Mouse (Mus musculus) forebrain, embryonic 11.5 days (tissue): ENCODE results near the gene Dock8. TPM values are rescaled to one million over a fixed set of nuclear protein-coding genes. Genes with fewer than 3 reads are reported as not detected.

Experiments
- ATAC-seq: fragments of 200-750 bp; cut with Nextera tagmentation; replicated peaks from 2 replicates; pipeline ENCODE4 v1.8.0; 2017; ENCODE audit warnings: moderate TSS enrichment; ENCODE audit not compliant: low FRiP score
- DNase-seq: peaks from one replicate; pipeline ENCODE4 v3.0.0-alpha.2; 2017; ENCODE audit warnings: low spot score
- H3K27ac ChIP-seq: fragments of 300-500 bp; sonication (generic); 2 replicates; pipeline ENCODE4 v1.5.1; 2014; ENCODE audit warnings: low read depth, low read length
- H3K27me3 ChIP-seq: fragments of 300-500 bp; sonication (generic); 2 replicates; pipeline ENCODE4 v1.6.1; 2014; ENCODE audit warnings: mild to moderate bottlenecking, low read length, mixed read lengths; ENCODE audit not compliant: control insufficient read depth, insufficient read depth
- H3K36me3 ChIP-seq: fragments of 300-500 bp; sonication (generic); 2 replicates; pipeline ENCODE4 v1.6.1; 2014; ENCODE audit warnings: mild to moderate bottlenecking, low read length, moderate library complexity, mixed read lengths; ENCODE audit not compliant: control insufficient read depth, insufficient read depth
- H3K4me1 ChIP-seq: fragments of 300-500 bp; sonication (generic); replicated peaks from 2 replicates; pipeline ENCODE4 v1.6.1; 2014; ENCODE audit warnings: low read length, mixed read lengths; ENCODE audit not compliant: control insufficient read depth, insufficient read depth
- H3K4me2 ChIP-seq: fragments of 300-500 bp; sonication (generic); 2 replicates; pipeline ENCODE4 v1.6.1; 2014; ENCODE audit warnings: low read depth, mild to moderate bottlenecking, low read length, moderate library complexity, mixed read lengths; ENCODE audit not compliant: severe bottlenecking
- H3K4me3 ChIP-seq: fragments of 300-500 bp; sonication (generic); 2 replicates; pipeline ENCODE4 v1.5.1; 2014; ENCODE audit warnings: low read depth, low read length
- H3K9ac ChIP-seq: fragments of 300-500 bp; sonication (generic); 2 replicates; pipeline ENCODE4 v1.6.1; 2014; ENCODE audit warnings: low read length
- H3K9me3 ChIP-seq: fragments of 300-500 bp; sonication (generic); 2 replicates; pipeline ENCODE4 v1.6.1; 2016; ENCODE audit warnings: low read length, mixed read lengths; ENCODE audit not compliant: control insufficient read depth
- WGBS: fragments of 180-500 bp; shearing (Covaris S2); extraction: QIAGEN DNeasy Blood & Tissue Kit; methylation state at CpG from one replicate; pipeline ENCODE4 v1.1.7; 2014; 5-methylcytosine and 5-hydroxymethylcytosine counted together
- polyA plus RNA-seq: library from polyadenylated mRNA; unstranded; fragments of >200 nt; fragmentation: Nextera tagmentation; extraction: Ambion mirVana; gene quantifications from 2 replicates; pipeline ENCODE4 v1.2.1, GENCODE M21; 2014

Dock8 gene
- polyA plus RNA-seq, 1 experiment from 2014 or later: 1.3 TPM

DNA sequence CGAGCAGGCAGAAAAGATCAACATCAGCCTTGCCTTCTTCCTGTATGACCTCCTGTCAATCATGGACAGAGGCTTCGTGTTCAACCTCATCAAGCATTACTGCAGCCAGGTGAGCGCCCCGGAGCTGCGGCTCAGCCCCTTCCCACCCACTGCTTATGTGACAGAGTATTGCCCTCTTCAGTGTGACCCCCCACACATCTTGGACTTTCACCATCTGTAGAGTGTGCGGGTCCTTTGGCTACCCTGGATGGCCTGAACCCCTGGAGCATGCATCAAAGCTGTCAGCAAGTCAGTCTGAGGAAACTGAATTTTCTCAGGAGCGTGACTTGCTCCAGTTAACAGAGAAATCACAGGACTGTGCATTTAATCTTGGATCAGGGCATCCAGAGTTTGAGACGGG is 150.5 kb downstream of the Dock8 start:
- Histone ChIP-seq H3K4me2 (no peak overlapping the region), H3K36me3 (no peaks in the 10 kb centered on the region), H3K9me3 (no peaks in the 10 kb centered on the region), H3K4me1 (no peaks in the 10 kb centered on the region), H3K4me3 (no peak overlapping the region), H3K27ac (no peak overlapping the region), H3K27me3 (no peaks in the 10 kb centered on the region), H3K9ac (no peak overlapping the region)
- no peak for ATAC-seq
- 75% methylated on average over 8 of the region's 8 CpGs for WGBS
- no peak for DNase-seq

- 58% methylated on average over 7 of the region's 7 CpGs for WGBS
- Histone ChIP-seq H3K4me1 (no peaks in the 10 kb centered on the region), H3K4me3 (no peak overlapping the region), H3K9ac (no peak overlapping the region), H3K27me3 (no peaks in the 10 kb centered on the region), H3K9me3 (no peaks in the 10 kb centered on the region), H3K36me3 (no peaks in the 10 kb centered on the region), H3K4me2 (no peak overlapping the region), H3K27ac (no peak overlapping the region)
- no peak for DNase-seq
- no peak for ATAC-seq
Measured at GRCm38 (mm10) chr19:25154506-25155178, 155.3 kb downstream of the Dock8 start.

DNA sequence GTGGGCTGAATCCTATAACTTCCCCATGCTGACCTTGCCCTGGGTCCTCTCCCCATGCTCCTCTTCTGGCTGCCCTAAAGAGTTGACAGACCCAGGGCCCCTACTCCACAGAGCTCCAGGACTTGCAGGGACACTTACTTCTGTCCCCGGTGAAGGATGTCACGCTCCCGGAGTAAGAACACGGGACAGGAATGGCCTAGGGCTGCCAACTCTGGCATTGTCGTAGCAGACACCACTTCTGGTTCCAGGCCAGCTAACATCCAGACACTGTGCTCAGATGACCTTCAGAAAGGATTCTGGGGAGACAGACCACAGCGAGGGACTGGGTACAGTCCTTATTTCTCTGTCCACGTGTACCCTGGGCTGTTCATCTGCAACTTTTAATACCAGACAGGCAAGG is 155.9 kb downstream of the Dock8 start:
- Histone ChIP-seq H3K4me2 (no peak overlapping the region), H3K36me3 (no peaks in the 10 kb centered on the region), H3K4me3 (no peak overlapping the region), H3K27me3 (no peaks in the 10 kb centered on the region), H3K27ac (no peak overlapping the region), H3K4me1 (no peaks in the 10 kb centered on the region), H3K9me3 (no peaks in the 10 kb centered on the region), H3K9ac (no peak overlapping the region)
- DNase-seq: no peak
- ATAC-seq: no peak
- 92% methylated on average over 7 of the region's 7 CpGs for WGBS

- 82% methylated on average over 11 of the region's 11 CpGs for WGBS
- no peak for DNase-seq
- H3K36me3 ChIP-seq: no peaks in the 10 kb centered on the region
- H3K27ac ChIP-seq: no peak overlapping the region
- no peak overlapping the region for H3K4me2 ChIP-seq
- no peak for ATAC-seq
- H3K4me3 ChIP-seq: no peak overlapping the region
- H3K27me3 ChIP-seq: no peaks in the 10 kb centered on the region
- H3K9ac ChIP-seq: no peak overlapping the region
- no peaks in the 10 kb centered on the region for H3K4me1 ChIP-seq
- no peaks in the 10 kb centered on the region for H3K9me3 ChIP-seq
Measured at GRCm38 (mm10) chr19:25155709-25156108, 156.4 kb downstream of the Dock8 start.

DNA sequence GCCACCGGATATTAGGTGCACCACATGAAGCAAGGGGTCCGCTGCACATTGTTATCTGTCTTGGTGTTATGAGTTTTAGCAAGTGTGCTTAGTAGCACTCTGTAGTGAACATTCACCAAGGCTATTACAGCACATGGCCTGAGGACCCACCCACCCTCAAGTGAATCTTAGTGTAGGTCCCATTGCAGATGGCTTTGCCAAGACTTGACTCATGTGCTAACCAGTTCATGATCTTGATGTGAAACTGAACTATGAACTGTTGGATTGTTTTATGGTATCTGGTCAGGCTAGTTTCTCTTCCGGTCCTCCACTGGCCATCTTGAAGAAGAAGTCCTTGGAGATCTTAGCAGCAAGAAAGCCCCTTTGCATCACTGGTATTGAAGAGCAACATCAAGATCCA is 162.9 kb downstream of the Dock8 start:
- no peaks in the 10 kb centered on the region for H3K9me3 ChIP-seq
- DNase-seq (no peak), ATAC-seq (no peak)
- no peak overlapping the region for H3K4me3 ChIP-seq
- no peak overlapping the region for H3K4me2 ChIP-seq
- H3K27me3 ChIP-seq: no peaks in the 10 kb centered on the region
- no peaks in the 10 kb centered on the region for H3K4me1 ChIP-seq
- H3K9ac ChIP-seq: no peak overlapping the region
- WGBS: 90% methylated on average over 3 of the region's 3 CpGs
- H3K27ac ChIP-seq: no peak overlapping the region
- no peaks in the 10 kb centered on the region for H3K36me3 ChIP-seq

GRCm38 (mm10) chr19:25163426-25163825 is 164.1 kb downstream of the Dock8 start:
- Histone ChIP-seq H3K36me3 (no peaks in the 10 kb centered on the region), H3K4me3 (no peak overlapping the region), H3K9me3 (no peaks in the 10 kb centered on the region), H3K27me3 (no peaks in the 10 kb centered on the region), H3K27ac (no peak overlapping the region), H3K9ac (no peak overlapping the region), H3K4me1 (no peaks in the 10 kb centered on the region), H3K4me2 (no peak overlapping the region)
- 90% methylated on average over 12 of the region's 12 CpGs for WGBS
- DNase-seq (no peak), ATAC-seq (no peak)

GRCm38 (mm10) chr19:25166412-25166811 is 167.1 kb downstream of the Dock8 start:
- H3K4me3 ChIP-seq: no peak overlapping the region
- no peaks in the 10 kb centered on the region for H3K9me3 ChIP-seq
- H3K27ac ChIP-seq: no peak overlapping the region
- ATAC-seq (no peak), DNase-seq (no peak)
- H3K4me2 ChIP-seq: no peak overlapping the region
- WGBS: 79% methylated on average over 9 of the region's 9 CpGs
- H3K27me3 ChIP-seq: no peaks in the 10 kb centered on the region
- no peaks in the 10 kb centered on the region for H3K4me1 ChIP-seq
- no peak overlapping the region for H3K9ac ChIP-seq
- H3K36me3 ChIP-seq: no peaks in the 10 kb centered on the region

DNA sequence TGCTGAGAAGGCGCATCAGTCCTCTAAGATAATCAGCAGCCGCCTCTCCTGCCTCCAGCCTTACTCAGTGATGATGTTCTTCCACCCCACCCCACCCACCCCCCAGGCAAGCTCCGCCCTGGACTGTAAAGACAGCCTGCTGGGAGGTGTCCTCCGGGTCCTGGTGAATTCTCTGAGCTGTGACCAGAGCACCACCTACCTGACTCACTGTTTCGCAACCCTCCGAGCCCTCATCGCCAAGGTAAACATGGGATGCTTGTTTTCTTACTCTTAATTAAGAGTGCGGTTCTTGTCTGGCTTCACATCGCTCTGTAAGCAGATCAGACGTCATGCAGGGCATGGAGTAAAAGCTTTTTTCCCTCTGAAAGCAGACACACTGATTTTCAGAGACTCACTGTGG is 172.1 kb downstream of the Dock8 start:
- no peak for DNase-seq
- no peaks in the 10 kb centered on the region for H3K27me3 ChIP-seq
- no peak overlapping the region for H3K4me2 ChIP-seq
- H3K4me3 ChIP-seq: no peak overlapping the region
- H3K4me1 ChIP-seq: no peaks in the 10 kb centered on the region
- H3K27ac ChIP-seq: no peak overlapping the region
- H3K9ac ChIP-seq: no peak overlapping the region
- H3K9me3 ChIP-seq: no peaks in the 10 kb centered on the region
- no peak for ATAC-seq
- 59% methylated on average over 10 of the region's 10 CpGs for WGBS
- H3K36me3 ChIP-seq: no peaks in the 10 kb centered on the region

DNA sequence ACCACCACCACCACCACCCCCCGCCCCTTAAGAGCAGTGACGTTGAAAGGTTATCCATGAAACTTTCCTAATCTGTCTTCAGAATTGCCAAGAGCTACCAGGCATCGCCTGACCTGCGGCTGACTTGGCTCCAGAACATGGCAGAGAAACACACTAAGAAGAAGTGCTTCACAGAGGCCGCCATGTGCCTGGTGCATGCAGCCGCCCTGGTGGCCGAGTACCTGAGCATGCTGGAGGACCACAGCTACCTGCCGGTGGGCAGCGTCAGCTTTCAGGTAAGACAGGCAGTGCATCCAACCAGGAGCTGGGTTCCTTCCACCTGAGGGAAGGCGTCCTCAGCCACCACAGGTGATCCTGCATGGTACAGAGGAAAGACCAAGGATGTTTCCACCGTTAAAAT is 177.4 kb downstream of the Dock8 start:
- DNase-seq (no peak), ATAC-seq (no peak)
- Histone ChIP-seq H3K27me3 (no peaks in the 10 kb centered on the region), H3K4me2 (no peak overlapping the region), H3K27ac (no peak overlapping the region), H3K4me3 (no peak overlapping the region), H3K9ac (no peak overlapping the region), H3K9me3 (no peaks in the 10 kb centered on the region), H3K4me1 (no peaks in the 10 kb centered on the region), H3K36me3 (no peaks in the 10 kb centered on the region)
- WGBS: 89% methylated on average over 11 of the region's 11 CpGs
